Mouse (Mus musculus) intestine, embryonic 15.5 days (tissue): ENCODE results near the gene Pphln1. TPM values are rescaled to one million over a fixed set of nuclear protein-coding genes. Genes with fewer than 3 reads are reported as not detected.
A peak's percentile ranks its signal among the peaks of the same experiment; 100 is the strongest.

ENCODE experiments used
- ATAC-seq: fragments of 200-750 bp; cut with Nextera tagmentation; 2 replicates; pipeline ENCODE4 v1.8.0; 2017; ENCODE audit warnings: moderate TSS enrichment, moderate library complexity
- H3K27ac ChIP-seq: fragments of 300-500 bp; sonication (generic); 2 replicates; pipeline ENCODE4 v1.5.1; 2015; ENCODE audit warnings: mild to moderate bottlenecking, inconsistent platforms
- H3K27me3 ChIP-seq: fragments of 300-500 bp; sonication (generic); replicated peaks from 2 replicates; pipeline ENCODE4 v1.6.1; 2015; ENCODE audit warnings: inconsistent platforms
- H3K36me3 ChIP-seq: fragments of 300-500 bp; sonication (generic); 2 replicates; pipeline ENCODE4 v1.6.1; 2015; ENCODE audit warnings: inconsistent platforms
- H3K4me1 ChIP-seq: fragments of 300-500 bp; sonication (generic); replicated peaks from 2 replicates; pipeline ENCODE4 v1.6.1; 2015; ENCODE audit warnings: inconsistent platforms
- H3K4me2 ChIP-seq: fragments of 300-500 bp; sonication (generic); replicated peaks from 2 replicates; pipeline ENCODE4 v1.6.1; 2015; ENCODE audit warnings: mild to moderate bottlenecking, inconsistent platforms
- H3K4me3 ChIP-seq: fragments of 300-500 bp; sonication (generic); replicated peaks from 2 replicates; pipeline ENCODE4 v1.5.1; 2015; ENCODE audit warnings: inconsistent platforms
- H3K9ac ChIP-seq: fragments of 300-500 bp; sonication (generic); 2 replicates; pipeline ENCODE4 v1.6.1; 2015; ENCODE audit warnings: inconsistent platforms
- H3K9me3 ChIP-seq: fragments of 300-500 bp; sonication (generic); 2 replicates; pipeline ENCODE4 v1.6.1; 2016; ENCODE audit warnings: inconsistent platforms
- WGBS: fragments of 180-500 bp; shearing (Covaris S2); methylation state at CpG from one replicate; pipeline ENCODE4 v1.1.7; 2015; 5-methylcytosine and 5-hydroxymethylcytosine counted together
- polyA plus RNA-seq: library from polyadenylated mRNA; unstranded; fragments of >200 nt; fragmentation: Nextera tagmentation; extraction: Ambion mirVana; gene quantifications from 2 replicates; pipeline ENCODE4 v1.2.1, GENCODE M21; 2015

The Pphln1 gene
- polyA plus RNA-seq, 1 experiment from 2014 or later = 38.5 TPM

DNA sequence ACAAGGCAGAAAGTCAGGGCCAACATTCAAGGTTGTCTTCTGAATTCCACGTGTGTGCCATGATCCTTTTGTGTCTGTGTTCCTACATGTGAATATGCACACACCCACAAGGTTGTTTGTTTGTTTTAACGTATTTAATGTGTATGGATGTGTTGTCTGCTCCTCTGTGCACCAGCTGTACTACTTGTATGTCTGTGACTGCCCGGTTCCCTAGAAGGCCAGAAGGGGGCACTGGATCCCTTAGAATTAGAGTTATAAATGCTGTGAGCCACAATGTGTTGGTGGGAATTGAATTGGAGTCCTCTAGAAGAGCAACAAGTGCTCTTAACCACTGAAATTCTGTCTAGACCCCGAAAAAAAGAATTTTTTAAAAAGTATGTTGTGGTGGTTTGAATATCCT lies 44.1 kb downstream of the Pphln1 start:
- no peak for ATAC-seq
- no peak overlapping the region for H3K4me2 ChIP-seq
- H3K27ac ChIP-seq = no peak overlapping the region
- H3K4me1 ChIP-seq = no peaks in the 10 kb centered on the region; the same call in 1 of the 2 replicates
- H3K36me3 ChIP-seq = peaks cover 14% of the 10 kb centered on the region
- no peak overlapping the region for H3K9ac ChIP-seq
- WGBS = 94% methylated on average over 4 of the region's 4 CpGs
- no peak overlapping the region for H3K4me3 ChIP-seq
- no peaks in the 10 kb centered on the region for H3K9me3 ChIP-seq
- no peaks in the 10 kb centered on the region for H3K27me3 ChIP-seq

DNA sequence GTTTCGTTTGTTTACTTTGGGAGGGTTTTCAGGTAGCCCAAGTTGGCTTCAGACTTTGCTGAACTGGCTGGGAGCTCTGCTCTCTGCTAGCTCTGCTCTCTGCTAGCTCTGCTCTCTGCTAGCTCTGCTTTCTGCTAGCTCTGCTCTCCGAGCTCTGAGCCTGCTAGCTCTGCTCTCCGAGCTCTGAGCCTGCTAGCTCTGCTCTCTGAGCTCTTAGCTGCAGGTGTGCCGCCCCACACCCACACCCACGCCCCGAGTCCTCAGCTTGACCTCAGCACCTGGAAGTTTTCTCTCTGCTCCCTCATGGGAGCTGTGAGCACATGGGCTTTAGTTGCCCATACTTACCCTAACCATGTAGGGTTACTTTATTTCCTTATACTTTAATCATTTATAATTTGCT lies 45.5 kb downstream of the Pphln1 start:
- peak; percentile 41; the same call in 1 of the 2 replicates for ATAC-seq
- H3K27me3 ChIP-seq = no peaks in the 10 kb centered on the region
- no peak overlapping the region for H3K9ac ChIP-seq
- peaks cover 14% of the 10 kb centered on the region for H3K36me3 ChIP-seq
- no peak overlapping the region for H3K27ac ChIP-seq
- H3K4me2 ChIP-seq = no peak overlapping the region
- 75% methylated on average over 6 of the region's 6 CpGs for WGBS
- no peaks in the 10 kb centered on the region; the same call in 1 of the 2 replicates for H3K4me1 ChIP-seq
- no peaks in the 10 kb centered on the region for H3K9me3 ChIP-seq
- no peak overlapping the region for H3K4me3 ChIP-seq

DNA sequence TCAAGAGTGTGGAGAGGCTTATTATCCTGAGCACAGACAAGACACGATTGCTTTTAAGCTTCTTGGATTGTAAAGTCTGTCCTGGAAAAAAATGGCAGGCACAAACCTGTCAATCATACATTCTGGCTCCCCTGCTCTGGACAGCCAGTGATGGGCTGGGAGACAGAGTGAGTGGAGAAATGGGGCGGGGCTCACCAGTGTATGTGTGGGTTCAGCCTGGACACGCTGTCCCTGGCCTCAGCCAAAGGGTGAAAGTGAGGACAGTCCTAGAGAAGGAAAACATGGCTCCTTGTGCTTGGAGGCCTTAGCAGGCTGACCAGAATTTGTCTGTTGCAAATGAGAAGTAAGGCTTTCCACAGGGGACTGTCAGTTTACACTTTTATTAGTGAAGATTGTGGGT lies 50.7 kb downstream of the Pphln1 start:
- no peaks in the 10 kb centered on the region for H3K9me3 ChIP-seq
- WGBS = 81% methylated on average over 3 of the region's 3 CpGs
- no peaks in the 10 kb centered on the region for H3K4me1 ChIP-seq
- no peak overlapping the region for H3K27ac ChIP-seq
- H3K4me3 ChIP-seq = no peak overlapping the region
- H3K27me3 ChIP-seq = no peaks in the 10 kb centered on the region
- no peak overlapping the region for H3K9ac ChIP-seq
- no peak overlapping the region for H3K4me2 ChIP-seq
- no peak for ATAC-seq
- H3K36me3 ChIP-seq = no peaks in the 10 kb centered on the region

DNA sequence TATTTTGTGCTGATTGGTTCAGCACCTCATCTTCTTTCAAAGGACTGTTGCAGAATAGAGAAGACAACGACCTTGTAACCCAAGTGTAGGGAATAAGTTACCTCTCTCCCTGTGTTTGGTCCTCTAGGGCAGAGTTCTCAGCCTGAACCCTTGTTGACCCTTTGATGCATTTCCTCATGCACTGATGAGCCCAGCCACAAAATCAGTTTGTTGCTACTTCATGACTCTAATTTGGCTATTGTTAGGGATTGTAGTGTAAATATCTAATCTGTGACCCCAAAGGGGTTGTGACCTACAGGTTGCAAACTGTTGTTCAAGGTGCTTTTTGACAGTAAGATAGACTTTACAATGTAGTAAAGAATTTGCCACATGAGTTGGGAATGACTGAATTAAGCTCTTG lies 55.1 kb downstream of the Pphln1 start:
- no peak overlapping the region for H3K9ac ChIP-seq
- ATAC-seq = no peak
- 64% methylated on average over 1 of the region's 1 CpGs for WGBS
- H3K36me3 ChIP-seq = no peaks in the 10 kb centered on the region
- H3K4me3 ChIP-seq = no peak overlapping the region
- no peak overlapping the region for H3K4me2 ChIP-seq
- no peak overlapping the region for H3K27ac ChIP-seq
- H3K4me1 ChIP-seq = no peaks in the 10 kb centered on the region
- no peaks in the 10 kb centered on the region for H3K27me3 ChIP-seq
- H3K9me3 ChIP-seq = no peaks in the 10 kb centered on the region

DNA sequence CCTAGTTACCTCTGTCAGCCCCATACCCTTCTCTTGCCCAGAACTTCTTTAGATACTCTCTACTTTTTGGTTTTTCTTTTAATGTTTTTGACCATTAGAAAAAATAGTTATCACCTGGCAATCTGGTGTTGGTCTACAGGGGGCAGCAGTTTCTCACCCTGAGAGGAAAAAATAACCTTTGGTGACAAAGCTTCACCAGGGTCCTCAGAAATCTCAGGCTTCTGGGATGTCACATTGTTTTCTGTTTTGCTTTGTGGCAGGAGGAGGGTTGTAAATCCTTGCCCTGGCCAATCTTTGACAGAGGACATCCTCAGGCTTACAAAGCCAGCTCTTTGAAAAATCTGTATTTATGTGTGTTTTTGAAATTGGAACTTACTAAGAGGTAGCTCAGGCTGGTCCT lies 57.9 kb downstream of the Pphln1 start:
- H3K36me3 ChIP-seq = no peaks in the 10 kb centered on the region
- H3K4me3 ChIP-seq = no peak overlapping the region
- no peak overlapping the region for H3K27ac ChIP-seq
- no peak overlapping the region for H3K9ac ChIP-seq
- no peaks in the 10 kb centered on the region for H3K27me3 ChIP-seq
- H3K4me1 ChIP-seq = no peaks in the 10 kb centered on the region
- no peak for ATAC-seq
- H3K9me3 ChIP-seq = no peaks in the 10 kb centered on the region
- H3K4me2 ChIP-seq = no peak overlapping the region

DNA sequence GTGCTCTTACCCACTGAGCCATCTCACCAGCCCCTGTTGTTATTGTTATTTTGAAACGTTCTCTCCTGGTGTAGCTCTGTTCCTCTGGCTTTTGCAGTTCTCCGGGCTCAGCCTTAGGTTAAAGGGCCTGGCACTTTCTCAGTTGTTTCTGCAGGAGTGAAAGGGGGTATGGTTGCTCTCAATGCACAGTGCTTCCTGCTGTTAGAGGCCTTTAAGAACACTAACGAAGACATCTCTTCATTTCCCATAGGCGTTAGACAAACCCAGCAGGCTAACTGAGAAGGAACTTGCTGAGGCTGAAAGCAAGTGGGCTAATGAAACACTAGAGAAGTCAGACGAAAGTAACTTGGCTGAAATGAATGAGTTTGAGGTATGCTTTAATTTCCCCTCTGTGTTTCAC lies 61.3 kb downstream of the Pphln1 start:
- 81% methylated on average over 5 of the region's 5 CpGs for WGBS
- H3K4me2 ChIP-seq = no peak overlapping the region
- no peak overlapping the region for H3K4me3 ChIP-seq
- H3K9me3 ChIP-seq = no peaks in the 10 kb centered on the region
- H3K4me1 ChIP-seq = no peaks in the 10 kb centered on the region
- no peak overlapping the region for H3K27ac ChIP-seq
- H3K9ac ChIP-seq = no peak overlapping the region
- H3K36me3 ChIP-seq = no peaks in the 10 kb centered on the region
- H3K27me3 ChIP-seq = no peaks in the 10 kb centered on the region
- ATAC-seq = no peak

DNA sequence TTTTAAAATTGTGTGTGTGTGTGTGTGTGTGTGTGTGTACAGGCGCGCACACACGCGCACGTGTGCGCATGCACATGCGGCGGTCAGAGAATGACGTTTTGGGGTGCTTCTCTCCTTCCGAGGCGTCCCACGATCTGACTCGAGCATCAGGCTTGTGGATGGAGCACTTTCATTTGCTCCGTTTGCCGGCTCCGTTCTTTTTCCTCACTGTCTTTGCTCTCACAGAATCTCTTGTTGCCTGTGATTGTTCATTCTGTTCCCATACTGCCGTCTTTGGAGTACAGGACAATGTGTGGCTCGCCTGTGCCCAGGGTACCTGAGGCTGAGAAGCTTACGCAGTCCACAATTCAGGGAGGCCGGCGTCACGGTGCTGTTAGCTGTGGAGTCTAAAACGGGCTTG lies 62.9 kb downstream of the Pphln1 start:
- no peaks in the 10 kb centered on the region for H3K27me3 ChIP-seq
- ATAC-seq = no peak
- no peak overlapping the region for H3K27ac ChIP-seq
- H3K9me3 ChIP-seq = no peaks in the 10 kb centered on the region
- H3K9ac ChIP-seq = no peak overlapping the region
- no peak overlapping the region for H3K4me3 ChIP-seq
- no peaks in the 10 kb centered on the region for H3K4me1 ChIP-seq
- 94% methylated on average over 23 of the region's 23 CpGs for WGBS
- H3K4me2 ChIP-seq = no peak overlapping the region
- peaks cover 8% of the 10 kb centered on the region; the same call in 1 of the 2 replicates for H3K36me3 ChIP-seq

DNA sequence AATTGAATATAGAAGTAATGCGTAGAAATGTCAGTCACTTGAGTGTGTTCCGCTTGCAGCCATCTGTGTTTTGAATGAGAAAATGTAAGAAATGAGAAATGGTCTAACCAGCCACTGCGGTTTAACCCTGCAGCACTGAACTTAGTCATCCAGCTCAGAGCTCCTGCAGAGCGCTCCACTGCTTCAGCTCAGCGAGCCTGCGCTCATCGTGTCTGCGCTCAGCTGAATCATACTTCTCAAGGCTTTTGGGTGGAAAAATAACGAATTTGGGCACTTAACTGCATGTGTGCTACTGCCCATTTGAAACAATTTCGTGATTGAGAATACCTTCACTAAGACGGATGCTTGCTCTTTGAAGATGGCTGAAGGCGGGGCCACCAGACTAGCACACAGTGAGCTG lies 73.5 kb downstream of the Pphln1 start:
- no peak overlapping the region for H3K4me3 ChIP-seq
- no peaks in the 10 kb centered on the region for H3K27me3 ChIP-seq
- H3K27ac ChIP-seq = no peak overlapping the region
- no peaks in the 10 kb centered on the region for H3K9me3 ChIP-seq
- H3K4me1 ChIP-seq = no peaks in the 10 kb centered on the region
- H3K4me2 ChIP-seq = no peak overlapping the region
- no peak overlapping the region for H3K9ac ChIP-seq
- 78% methylated on average over 12 of the region's 12 CpGs for WGBS
- no peak for ATAC-seq
- H3K36me3 ChIP-seq = no peaks in the 10 kb centered on the region

DNA sequence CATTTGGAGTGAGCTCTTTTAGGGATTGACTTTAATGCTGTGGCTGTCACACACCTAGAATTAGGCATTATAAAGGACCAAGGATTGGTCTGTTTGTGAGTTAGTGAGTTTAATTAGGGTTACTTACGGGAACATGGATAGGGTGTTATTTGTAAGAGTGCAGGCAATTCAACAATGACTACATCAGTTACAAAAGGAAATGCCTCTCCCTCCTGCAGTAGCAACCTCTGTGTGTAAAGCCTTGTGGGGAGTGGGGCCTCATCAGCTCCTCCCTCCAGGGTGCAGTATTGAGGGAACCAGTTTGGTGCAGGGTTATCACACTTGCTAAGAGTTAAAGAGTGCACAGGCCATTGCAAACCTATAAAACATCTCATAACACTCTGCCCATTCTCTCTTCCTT lies 73.9 kb downstream of the Pphln1 start:
- no peak overlapping the region for H3K4me3 ChIP-seq
- 81% methylated on average over 1 of the region's 1 CpGs for WGBS
- no peaks in the 10 kb centered on the region for H3K4me1 ChIP-seq
- H3K27ac ChIP-seq = no peak overlapping the region
- no peak for ATAC-seq
- H3K9me3 ChIP-seq = no peaks in the 10 kb centered on the region
- H3K4me2 ChIP-seq = no peak overlapping the region
- no peaks in the 10 kb centered on the region for H3K27me3 ChIP-seq
- no peaks in the 10 kb centered on the region for H3K36me3 ChIP-seq
- no peak overlapping the region for H3K9ac ChIP-seq

DNA sequence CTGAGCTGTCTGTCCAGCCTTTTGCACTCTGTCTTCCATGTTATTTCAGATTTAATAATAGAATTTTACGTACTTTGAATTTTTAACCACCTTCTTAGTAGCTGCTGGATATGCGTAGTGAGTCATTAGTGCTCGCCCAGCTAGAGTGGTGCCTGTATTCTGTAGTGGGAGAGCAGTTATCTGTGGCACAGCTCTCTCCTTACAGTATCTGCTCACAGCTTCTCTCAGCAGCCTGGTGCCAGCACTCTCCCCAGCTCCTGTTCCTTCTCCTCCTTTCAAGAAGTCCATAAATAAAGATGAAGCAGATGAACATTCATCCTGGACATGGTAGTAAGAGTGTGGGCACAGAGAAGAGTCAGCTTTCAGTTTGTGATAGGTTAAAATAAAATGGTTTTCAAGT lies 76.1 kb downstream of the Pphln1 start:
- Histone ChIP-seq H3K4me3 (no peak overlapping the region), H3K9me3 (no peaks in the 10 kb centered on the region), H3K27ac (no peak overlapping the region), H3K9ac (no peak overlapping the region), H3K27me3 (no peaks in the 10 kb centered on the region), H3K4me1 (no peaks in the 10 kb centered on the region), H3K36me3 (no peaks in the 10 kb centered on the region), H3K4me2 (no peak overlapping the region)
- ATAC-seq = no peak
- WGBS = 87% methylated on average over 3 of the region's 3 CpGs

DNA sequence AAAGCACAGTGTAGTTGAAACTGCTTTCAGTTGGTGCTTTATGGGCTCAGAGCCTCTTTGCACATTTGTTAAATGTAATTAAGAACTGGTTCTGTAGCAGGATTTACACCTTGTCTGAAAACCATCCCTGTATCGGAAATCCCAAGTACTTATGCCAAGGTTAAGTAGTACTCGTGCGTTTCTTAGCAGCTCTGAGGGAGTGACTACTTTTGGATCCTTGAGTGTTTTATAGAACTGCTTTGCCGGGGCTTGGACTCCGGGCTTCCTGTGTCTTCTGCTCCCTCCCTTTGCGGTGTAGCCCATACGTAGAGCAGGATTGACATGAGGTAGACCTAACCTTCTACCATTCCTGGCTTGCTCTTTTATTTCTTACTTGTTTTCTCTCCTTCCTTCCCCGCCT lies 77.5 kb downstream of the Pphln1 start:
- H3K9me3 ChIP-seq = no peaks in the 10 kb centered on the region
- H3K27ac ChIP-seq = no peak overlapping the region
- H3K4me3 ChIP-seq = no peak overlapping the region
- no peak overlapping the region for H3K4me2 ChIP-seq
- H3K4me1 ChIP-seq = no peaks in the 10 kb centered on the region
- ATAC-seq = no peak
- 41% methylated on average over 8 of the region's 8 CpGs for WGBS
- no peaks in the 10 kb centered on the region for H3K27me3 ChIP-seq
- no peaks in the 10 kb centered on the region for H3K36me3 ChIP-seq
- H3K9ac ChIP-seq = no peak overlapping the region

DNA sequence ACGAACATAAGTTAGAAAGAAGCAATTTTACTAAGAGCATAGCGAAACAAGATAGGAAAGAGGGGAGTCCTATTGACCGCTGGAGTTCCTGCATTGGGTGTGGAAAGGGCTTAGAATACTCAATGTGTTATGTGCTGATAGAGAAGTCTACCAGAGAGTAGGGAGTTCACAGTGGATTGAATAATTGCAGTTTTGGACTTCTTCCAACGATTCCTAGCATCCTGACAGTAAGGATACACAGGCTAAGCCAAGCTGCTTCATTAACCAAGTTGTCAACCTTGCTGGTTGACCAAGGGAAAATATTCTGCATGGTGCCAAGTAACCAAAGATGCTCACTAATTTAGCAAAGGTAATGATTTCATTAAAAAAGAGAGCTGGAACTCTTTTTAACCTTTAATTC lies 79.6 kb downstream of the Pphln1 start:
- H3K4me3 ChIP-seq = no peak overlapping the region
- H3K4me1 ChIP-seq = no peaks in the 10 kb centered on the region
- ATAC-seq = no peak
- no peaks in the 10 kb centered on the region for H3K36me3 ChIP-seq
- no peak overlapping the region for H3K27ac ChIP-seq
- H3K9ac ChIP-seq = no peak overlapping the region
- no peak overlapping the region for H3K4me2 ChIP-seq
- WGBS = 80% methylated on average over 4 of the region's 4 CpGs
- no peaks in the 10 kb centered on the region for H3K27me3 ChIP-seq
- H3K9me3 ChIP-seq = no peaks in the 10 kb centered on the region

DNA sequence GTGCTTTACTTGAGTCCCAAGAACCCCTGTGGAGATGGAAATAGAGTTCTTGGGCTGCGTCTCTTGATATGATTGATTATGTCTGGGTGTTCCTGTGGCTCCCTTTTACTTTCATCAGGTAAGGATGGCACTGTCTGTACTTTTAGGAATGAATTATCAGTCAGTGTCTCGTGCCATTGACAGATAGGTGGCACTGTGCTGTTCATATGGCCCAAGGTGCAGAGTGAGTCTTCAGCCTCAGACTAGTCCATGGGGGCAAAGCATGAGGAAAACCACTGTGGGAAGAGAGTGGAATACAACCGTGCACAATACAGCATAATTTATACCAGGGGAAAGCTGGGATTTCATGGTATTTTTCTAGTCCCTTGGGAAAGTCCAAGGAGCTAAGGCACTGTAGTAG lies 80.5 kb downstream of the Pphln1 start:
- Histone ChIP-seq H3K27me3 (no peaks in the 10 kb centered on the region), H3K9me3 (no peaks in the 10 kb centered on the region), H3K9ac (no peak overlapping the region), H3K4me3 (no peak overlapping the region), H3K4me2 (no peak overlapping the region), H3K27ac (no peak overlapping the region), H3K4me1 (no peaks in the 10 kb centered on the region), H3K36me3 (no peaks in the 10 kb centered on the region)
- WGBS = 85% methylated on average over 3 of the region's 3 CpGs
- ATAC-seq = no peak

DNA sequence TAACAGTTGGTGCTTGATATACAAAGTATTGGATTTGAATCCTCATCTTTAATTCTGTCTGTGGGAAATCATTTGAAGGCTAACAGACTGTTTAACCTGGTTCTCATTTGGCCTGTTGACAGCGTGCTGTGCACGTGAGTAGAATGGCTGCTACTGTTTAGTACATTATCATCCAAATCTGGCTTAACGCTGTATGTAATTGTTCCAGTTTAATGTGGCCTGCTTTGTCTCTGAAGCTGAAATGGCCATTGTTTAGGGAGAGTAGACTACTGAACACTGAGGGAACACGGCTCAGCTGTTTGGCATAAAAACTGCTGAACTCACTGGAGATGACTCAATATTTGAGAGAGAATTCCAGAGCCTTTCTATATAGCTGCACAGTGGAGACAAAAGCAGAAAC lies 81.3 kb downstream of the Pphln1 start:
- Histone ChIP-seq H3K27ac (no peak overlapping the region), H3K9me3 (no peaks in the 10 kb centered on the region), H3K4me3 (no peak overlapping the region), H3K36me3 (no peaks in the 10 kb centered on the region), H3K9ac (no peak overlapping the region), H3K27me3 (no peaks in the 10 kb centered on the region), H3K4me2 (no peak overlapping the region), H3K4me1 (0 out of 2 replicates have a peak, but pooled peaks cover 3% of the 10 kb centered on the region)
- ATAC-seq = no peak
- 66% methylated on average over 4 of the region's 4 CpGs for WGBS
